Mouse (Mus musculus) hematopoietic stem cell, adult 5-6 weeks (primary cell): ENCODE measurements around the gene Lce1j. TPM values are rescaled to one million over a fixed set of nuclear protein-coding genes. Genes with fewer than 3 reads are reported as not detected.
"Not testable (repeated sequence)": the region's sequence is repeated elsewhere in the genome, so short reads cannot be mapped to it uniquely, and the experiment has no call there.

Experiments
- ATAC-seq, 2 experiments: fragments of 125-278 bp in 1 of 2; replicated peaks in 1 of 2; 2 replicates each; pipeline ENCODE4 v1.8.0; 2016 to 2017; ENCODE audit warnings: inconsistent platforms in 2 of 2, mild to moderate bottlenecking in 2 of 2, moderate number of reproducible peaks in 2 of 2, low read depth in 1 of 2, moderate TSS enrichment in 1 of 2; ENCODE audit not compliant: low FRiP score in 2 of 2, poor library complexity in 2 of 2, severe bottlenecking in 2 of 2, insufficient read depth in 1 of 2, low TSS enrichment in 1 of 2
- total RNA-seq: library from RNA; stranded (forward); fragments of 172-1452, 232-1000 nt; gene quantifications from 2 replicates; pipeline ENCODE4 v1.2.3, GENCODE M21; 2017

Gene Lce1j
- total RNA-seq: not detected in 2 replicates

DNA sequence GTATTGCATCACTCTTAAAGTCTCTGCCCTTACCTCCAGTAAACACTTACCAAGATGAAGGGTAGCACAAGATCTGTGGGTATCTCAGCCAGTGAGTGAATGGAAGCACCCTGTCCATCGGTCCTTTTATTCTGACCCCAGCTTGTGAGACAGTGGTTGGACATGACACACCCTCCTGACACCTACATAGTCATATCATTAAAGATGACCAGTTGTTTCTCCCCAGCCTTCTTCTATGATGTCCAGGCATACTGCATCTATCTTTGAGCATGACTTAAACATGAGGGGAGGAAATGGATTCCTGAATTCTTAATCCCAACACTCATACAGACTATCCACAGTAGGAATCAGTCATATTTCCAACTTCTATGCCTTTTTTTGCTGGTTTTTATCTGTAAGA lies at the start of gene Lce1j:
Gene Lce1j, minus strand, starts transcription at position 101 of the 400 bp plus-strand sequence.
- ATAC-seq: no peak

DNA sequence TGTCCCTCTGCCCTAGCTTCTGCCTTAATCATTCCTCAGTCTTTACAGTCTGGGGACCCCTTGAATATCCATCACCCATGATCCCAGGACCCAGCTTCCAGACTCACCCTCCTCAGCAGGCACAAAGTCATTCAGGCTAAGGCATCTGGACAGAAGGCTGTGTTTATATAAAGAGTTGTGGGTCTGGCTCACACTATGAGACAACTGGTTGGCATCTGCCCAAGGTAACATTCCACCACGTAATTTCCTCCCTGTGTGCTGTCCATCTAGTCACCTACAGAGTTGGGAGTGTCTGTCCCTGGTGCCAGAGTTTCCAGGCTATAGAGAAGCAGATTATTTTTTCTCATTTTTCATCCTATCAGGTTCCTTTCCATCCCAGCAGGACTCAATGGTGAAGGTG lies 36.8 kb upstream of the Lce1j start, which contains the start of gene Kprp:
Gene Kprp, minus strand, starts transcription at position 140 of the 400 bp plus-strand sequence.
- no peak for ATAC-seq

DNA sequence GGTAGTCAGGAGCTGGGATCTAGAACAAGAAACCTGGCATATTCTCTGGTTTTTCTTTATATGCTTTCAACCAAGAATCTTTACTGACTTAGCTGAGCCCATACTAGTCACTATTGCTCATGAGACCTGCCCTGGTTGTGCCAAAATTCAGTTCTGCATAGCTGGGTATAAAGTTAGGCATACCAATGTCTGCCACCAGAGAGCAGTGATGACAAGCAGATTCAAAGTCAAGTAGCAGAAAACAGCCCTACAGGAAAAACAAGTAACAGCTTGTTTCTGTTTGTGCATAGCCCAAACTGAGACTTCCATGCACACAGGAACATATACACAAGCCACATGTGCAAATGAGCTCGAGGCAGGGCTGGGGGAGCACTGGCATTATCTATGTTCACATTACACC lies 35.5 kb upstream of the Lce1j start:
- ATAC-seq: no peak

DNA sequence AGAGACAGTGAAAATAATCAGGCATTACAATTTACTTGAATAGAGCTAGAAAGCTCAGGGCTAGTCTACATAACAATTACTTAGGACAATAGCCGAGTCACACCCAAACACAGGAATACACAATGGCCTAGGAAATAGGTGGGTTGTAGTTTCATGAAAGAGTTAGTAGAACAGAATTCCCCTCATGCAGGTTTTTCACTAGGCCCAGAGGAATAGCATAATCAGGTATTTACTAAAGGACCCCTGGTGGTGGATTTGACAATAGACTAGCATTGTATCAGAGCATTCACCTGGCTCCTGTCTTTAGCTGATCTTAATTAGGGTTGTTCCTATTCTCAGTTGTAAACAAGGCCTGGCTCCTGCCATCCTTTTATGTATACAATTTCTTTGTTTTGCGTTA lies 25.7 kb upstream of the Lce1j start:
- not testable (repeated sequence) for ATAC-seq

GRCm38 (mm10) chr3:92815581-92815980 lies 25.3 kb upstream of the Lce1j start:
- no peak for ATAC-seq

- ATAC-seq: no peak
These were observed 17.5 kb upstream of the Lce1j start, which contains the start of gene Lce1k for GRCm38 (mm10) chr3:92807791-92808190. Lce1k (minus strand) TSS chr3:92807891.

DNA sequence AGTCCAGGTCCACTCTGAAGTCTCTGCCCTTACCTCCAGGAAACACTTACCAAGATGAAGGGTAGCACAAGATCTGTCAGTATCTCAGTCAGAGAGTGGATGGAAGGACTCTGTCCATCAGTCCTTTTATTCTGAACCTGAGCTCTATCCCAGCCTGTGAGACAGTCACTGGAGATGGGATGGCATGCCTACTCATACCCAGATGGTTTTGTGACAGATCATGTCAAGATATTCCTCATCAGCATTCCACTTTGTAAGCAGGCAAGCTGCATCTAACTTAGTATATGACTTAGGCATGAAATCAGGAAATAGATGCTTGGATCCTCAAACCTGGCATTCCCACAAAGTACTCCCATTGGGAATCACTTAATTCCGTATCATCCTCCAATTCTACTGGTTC lies 11.5 kb downstream of the Lce1j start, which contains the start of gene Lce1i:
Gene Lce1i, minus strand, starts transcription at position 101 of the 400 bp plus-strand sequence.
- no peak for ATAC-seq

- ATAC-seq: no peak
These were observed 18.7 kb downstream of the Lce1j start for GRCm38 (mm10) chr3:92771573-92771972.

GRCm38 (mm10) chr3:92764965-92765364 lies 25.3 kb downstream of the Lce1j start, which contains the start of gene Lce1h:
Lce1h (minus strand) TSS chr3:92765065.
- ATAC-seq: no peak

DNA sequence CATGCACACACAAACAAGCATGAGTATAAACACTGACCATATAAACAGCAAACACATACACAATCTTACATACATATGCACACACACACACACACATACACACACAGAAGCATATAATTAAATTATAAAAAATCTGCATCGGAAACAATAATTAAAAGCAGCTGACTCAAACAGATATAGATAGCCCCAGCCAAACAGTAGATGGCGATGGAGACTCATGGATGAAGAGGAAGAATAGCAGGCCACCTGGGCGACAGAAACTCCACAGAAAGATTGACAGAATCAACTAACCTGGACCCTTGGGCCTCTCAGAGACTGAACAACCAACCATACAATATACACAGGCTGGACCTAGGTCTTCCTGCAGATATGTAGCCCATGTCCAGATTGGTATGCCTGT lies 37.1 kb downstream of the Lce1j start:
- no peak for ATAC-seq

DNA sequence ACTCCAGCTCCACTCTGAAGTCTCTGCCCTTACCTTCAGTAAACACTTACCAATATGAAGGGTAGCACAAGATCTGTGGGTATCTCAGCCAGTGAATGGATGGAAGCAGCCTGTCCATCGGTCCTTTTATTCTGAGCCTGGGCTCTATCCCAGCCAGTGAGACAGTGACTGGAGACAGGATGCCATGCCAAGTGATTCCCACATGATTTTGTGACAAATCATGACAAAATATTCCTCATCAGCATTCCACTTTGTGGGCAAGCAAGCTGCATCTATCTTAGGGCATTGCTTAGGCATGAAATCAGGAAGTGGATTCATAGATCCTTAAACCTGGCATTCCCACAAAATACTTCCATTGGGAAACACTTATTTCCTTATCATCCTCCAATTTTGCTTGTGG lies 38.1 kb downstream of the Lce1j start, which contains the start of gene Lce1g:
Gene Lce1g, minus strand, starts transcription at position 101 of the 400 bp plus-strand sequence.
- ATAC-seq: no peak

DNA sequence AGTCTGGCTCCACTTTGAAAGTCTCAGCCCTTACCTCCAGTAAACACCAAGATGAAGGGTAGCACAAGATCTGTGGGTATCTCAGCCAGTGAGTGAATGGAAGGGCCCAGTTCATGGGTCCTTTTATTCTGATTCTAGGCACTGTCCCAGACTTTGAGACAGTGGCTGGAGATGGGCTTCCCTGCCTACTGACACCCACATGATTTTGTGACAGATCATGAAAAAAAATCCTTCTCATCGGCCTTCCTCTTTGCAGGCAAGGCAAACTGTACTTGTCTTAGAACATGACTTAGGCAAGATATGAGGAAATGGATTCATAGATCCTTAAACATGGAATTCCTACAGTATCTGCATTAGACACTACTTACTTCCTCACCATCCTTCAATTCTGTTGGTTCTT lies 51.3 kb downstream of the Lce1j start, which contains the start of gene Gm38119:
Gene Gm38119, minus strand, starts transcription at position 101 of the 400 bp plus-strand sequence.
- no peak for ATAC-seq

Other genes starting within 250 kb of the Lce1j start
- gene Ivl, start 216.8 kb downstream of the Lce1j start, total RNA-seq: not detected in 2 replicates
- gene Smcp, start 201.5 kb downstream of the Lce1j start, total RNA-seq: not detected in 2 replicates
- not detected in 2 replicates for gene 2210017I01Rik, start 183.0 kb downstream of the Lce1j start, total RNA-seq
- not detected in 2 replicates for gene Lce6a, start 168.9 kb downstream of the Lce1j start, total RNA-seq
- not detected in 2 replicates for gene Lce1a1, start 142.2 kb downstream of the Lce1j start, total RNA-seq
- not detected in 2 replicates for gene Lce1b, start 133.6 kb downstream of the Lce1j start, total RNA-seq
- gene Lce1a2, start 120.2 kb downstream of the Lce1j start, total RNA-seq: not detected in 2 replicates
- not detected in 2 replicates for gene Lce1c, start 111.3 kb downstream of the Lce1j start, total RNA-seq
- not detected in 2 replicates for gene Lce1d, start 103.3 kb downstream of the Lce1j start, total RNA-seq
- gene Lce1e, start 81.4 kb downstream of the Lce1j start, total RNA-seq: not detected in 2 replicates
- gene Lce1f, start 70.2 kb downstream of the Lce1j start, total RNA-seq: not detected in 2 replicates
- gene Gm38119, start 51.4 kb downstream of the Lce1j start, total RNA-seq: not detected in 2 replicates
- not detected in 2 replicates for gene Lce1g, start 38.2 kb downstream of the Lce1j start, total RNA-seq
- not detected in 2 replicates for gene Lce1h, start 25.4 kb downstream of the Lce1j start, total RNA-seq
- not detected in 2 replicates for gene Lce1i, start 11.6 kb downstream of the Lce1j start, total RNA-seq
- not detected in 2 replicates for gene Lce1k, start 17.4 kb upstream of the Lce1j start, total RNA-seq
- not detected in 2 replicates for gene Kprp, start 36.7 kb upstream of the Lce1j start, total RNA-seq
- not detected in 2 replicates for gene Lce1l, start 60.8 kb upstream of the Lce1j start, total RNA-seq
- not detected in 2 replicates for gene 2310050C09Rik, start 79.7 kb upstream of the Lce1j start, total RNA-seq
- not detected in 2 replicates for gene Lce3a, start 135.7 kb upstream of the Lce1j start, total RNA-seq
- not detected in 2 replicates for gene Lce3b, start 142.5 kb upstream of the Lce1j start, total RNA-seq
- gene Lce3c, start 154.0 kb upstream of the Lce1j start, total RNA-seq: not detected in 2 replicates
- not detected in 2 replicates for gene Lce3d, start 166.9 kb upstream of the Lce1j start, total RNA-seq
- gene Lce3e, start 176.5 kb upstream of the Lce1j start, total RNA-seq: not detected in 2 replicates
- gene Lce3f, start 201.7 kb upstream of the Lce1j start, total RNA-seq: not detected in 2 replicates
- not detected in 2 replicates for gene Crct1, start 225.2 kb upstream of the Lce1j start, total RNA-seq
- not detected in 2 replicates for gene Lce1m, start 228.5 kb upstream of the Lce1j start, total RNA-seq